Mouse (Mus musculus) retina, postnatal 7 days (tissue): ENCODE measurements around the gene Arl16.
A peak's percentile ranks its signal among the peaks of the same experiment; 100 is the strongest.
"Not testable (repeated sequence)": the region's sequence is repeated elsewhere in the genome, so short reads cannot be mapped to it uniquely, and the experiment has no call there.

Source experiments
- DNase-seq: peaks from one replicate; pipeline ENCODE4 v3.0.0-alpha.2; 2012; ENCODE audit warnings: low read depth, low spot score

Arl16 gene

DNA sequence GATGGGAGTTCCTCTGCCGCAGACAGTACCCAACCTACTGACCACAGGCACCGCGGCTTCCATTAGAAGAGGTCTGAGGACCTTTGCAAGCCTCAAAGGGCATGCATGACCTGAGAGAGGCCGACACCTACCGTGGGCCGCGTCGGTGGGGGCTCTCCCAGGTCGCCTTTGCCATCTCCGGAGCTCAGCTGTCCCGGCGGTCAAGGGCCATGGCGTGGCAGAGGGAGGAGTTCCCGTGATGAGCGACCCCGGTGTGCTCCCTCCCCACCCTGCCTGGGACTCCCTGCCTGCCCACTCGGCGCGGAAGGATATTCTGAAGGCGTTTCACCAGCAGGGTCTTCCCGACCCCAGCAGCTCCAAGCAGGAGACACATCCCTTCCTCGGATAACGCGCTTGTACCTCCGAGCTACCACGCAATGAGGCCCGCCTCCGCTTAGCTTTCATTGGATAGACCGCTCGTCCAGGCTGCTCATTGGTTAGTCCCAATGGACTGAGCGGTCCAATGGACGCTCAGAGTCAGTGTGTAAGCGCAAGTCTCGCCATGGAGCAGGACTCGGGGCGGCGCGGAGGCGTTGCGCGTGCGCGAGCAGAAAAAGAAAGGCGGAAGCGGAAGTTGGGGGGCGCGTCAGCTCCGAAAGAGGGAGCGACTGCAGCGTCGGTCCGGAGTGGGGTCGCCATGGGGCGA, at the start of gene Arl16:
Arl16 (minus strand) TSS at position 557 of the 685 bp plus-strand sequence.
- peak; percentile 97 for DNase-seq

DNA sequence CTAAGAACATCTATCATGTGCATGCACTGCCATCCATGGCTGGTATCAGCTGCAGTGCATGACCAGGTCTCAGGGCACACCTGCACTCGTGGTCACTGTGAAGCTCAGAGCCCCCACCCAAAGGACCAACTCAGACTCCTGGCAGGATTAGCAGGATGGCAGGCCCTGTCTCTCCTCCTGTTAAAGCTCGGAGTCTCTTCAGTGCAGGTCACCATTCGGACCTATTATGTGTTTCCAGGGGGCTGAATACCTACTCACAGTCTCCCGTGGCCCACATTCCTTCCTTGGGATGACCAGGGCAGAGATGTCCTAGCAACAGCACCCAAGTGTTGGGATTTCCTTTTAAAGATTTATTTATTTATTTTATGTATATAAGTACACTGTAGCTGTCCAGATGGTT, 49.7 kb upstream of the Arl16 start:
- DNase-seq, result no peak

DNA sequence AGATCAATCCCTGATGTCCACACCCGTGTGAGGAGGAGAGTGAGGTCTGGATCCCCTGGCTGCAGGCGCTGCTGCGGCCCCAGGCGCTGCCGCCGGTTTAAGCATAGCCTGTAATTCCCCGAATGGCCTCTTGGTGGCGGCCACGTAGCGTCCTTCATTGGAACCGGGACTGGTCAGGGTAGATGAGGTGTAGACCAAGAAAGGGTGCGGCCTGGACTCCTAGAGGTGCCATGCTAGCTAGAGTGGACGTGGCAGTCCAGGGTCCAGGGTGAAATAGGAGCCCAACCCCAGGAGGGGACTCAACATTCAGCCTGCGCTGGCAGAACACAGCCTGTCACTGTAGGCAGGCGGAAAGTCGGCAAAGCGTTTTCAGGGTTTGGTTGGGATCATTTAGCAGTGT, 48.2 kb upstream of the Arl16 start:
- peak; percentile 73 for DNase-seq

DNA sequence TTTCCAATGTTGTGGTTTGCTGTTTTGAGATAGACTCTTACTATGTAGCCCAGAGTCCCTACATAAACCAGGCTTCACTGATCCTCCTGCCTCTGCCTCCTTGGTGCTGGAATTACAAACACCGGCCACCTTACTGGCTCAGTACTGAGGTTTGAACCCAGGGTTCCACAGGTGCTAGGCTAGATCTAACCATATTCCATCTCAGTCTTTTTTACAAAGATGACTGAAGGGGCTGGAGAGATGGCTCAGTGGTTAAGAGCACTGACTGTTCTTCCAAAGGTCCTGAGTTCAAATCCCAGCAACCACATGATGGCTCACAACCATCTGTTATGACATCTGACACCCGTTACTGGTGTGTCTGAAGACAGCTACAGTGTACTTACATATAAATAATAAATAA, 46.9 kb upstream of the Arl16 start:
- not testable (repeated sequence) for DNase-seq

DNA sequence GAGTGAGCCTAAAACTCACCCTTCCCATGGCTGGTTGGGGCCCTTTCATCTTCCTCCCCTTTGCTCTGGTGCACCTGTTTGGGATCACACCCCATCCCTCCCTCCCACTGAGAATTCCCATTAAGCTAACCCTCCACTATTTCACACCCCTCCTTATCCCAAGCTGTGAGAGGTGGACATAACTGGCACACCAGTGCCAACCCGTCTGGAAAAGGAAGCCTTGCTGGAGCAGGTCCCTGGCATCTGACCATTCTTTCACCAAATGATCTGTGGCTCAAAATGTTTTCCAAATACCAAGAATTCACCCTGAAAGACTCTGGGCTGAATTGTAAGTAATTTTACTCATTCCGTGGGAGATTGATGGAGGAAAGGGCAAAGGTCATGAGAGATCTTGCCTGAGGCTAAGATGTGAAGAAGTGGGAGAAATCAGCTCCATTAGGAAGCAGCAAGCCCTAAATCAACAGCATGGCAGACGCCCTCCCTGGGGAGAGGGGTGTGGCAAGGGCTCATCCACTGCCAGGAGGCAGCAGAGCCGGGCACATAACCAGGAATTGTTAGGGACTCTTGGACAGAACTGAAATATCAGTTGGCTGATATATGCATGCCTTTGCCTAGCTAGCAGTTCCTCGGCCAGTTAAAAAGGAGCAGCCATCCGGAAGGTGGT, 45.5 kb upstream of the Arl16 start:
- no peak for DNase-seq

DNA sequence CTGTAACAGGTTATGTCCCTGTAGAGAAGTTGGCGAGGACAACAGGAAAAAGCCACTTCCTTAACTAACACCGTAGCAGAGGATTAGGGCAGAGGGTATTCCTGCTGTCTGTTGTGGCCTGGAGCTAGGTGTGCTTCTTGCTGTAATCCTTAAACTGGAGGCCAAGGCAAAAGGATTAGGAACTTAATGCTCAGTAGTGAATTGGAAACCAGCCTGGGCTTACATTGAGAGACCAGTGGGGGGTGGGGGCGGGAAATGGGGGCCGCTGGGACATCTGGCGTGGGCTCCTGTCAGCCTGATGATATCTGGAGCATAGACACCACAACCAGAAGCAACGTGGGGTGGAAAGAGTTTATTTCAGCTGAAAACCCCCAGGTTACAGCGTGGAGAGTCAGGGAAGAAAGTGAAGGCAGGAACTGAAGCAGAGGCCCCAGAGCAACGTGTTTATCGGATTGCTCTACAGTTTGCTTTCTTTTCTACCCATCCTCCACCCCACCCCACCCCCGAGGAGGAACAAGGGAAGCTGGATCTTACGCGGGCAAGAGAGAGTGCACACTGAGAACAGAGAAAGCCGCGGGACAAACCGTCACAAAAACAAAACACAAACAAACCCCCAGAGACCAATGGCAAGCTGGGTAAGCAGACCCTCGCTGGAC, 43.1 kb upstream of the Arl16 start:
- DNase-seq, result no peak

DNA sequence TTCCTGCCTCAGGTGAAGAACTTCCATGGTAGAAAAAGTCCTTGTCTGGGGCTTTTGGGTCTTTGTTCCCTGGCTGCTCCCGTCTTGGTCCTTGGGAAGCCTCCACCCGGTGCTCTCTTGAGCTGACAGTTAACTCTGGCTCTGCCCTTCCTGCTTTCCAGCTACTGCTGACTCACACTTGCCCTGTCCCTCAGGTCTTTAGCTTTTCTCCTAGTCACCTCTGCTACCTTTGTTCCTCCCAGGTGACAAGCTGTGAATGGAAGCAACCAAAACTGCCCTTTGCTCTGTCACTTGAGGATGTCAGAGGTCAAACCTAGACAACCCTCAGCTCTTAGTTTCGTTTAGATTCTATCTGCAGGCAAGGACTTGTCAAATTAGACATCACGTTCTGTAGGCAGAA, 42.5 kb upstream of the Arl16 start:
- no peak for DNase-seq

DNA sequence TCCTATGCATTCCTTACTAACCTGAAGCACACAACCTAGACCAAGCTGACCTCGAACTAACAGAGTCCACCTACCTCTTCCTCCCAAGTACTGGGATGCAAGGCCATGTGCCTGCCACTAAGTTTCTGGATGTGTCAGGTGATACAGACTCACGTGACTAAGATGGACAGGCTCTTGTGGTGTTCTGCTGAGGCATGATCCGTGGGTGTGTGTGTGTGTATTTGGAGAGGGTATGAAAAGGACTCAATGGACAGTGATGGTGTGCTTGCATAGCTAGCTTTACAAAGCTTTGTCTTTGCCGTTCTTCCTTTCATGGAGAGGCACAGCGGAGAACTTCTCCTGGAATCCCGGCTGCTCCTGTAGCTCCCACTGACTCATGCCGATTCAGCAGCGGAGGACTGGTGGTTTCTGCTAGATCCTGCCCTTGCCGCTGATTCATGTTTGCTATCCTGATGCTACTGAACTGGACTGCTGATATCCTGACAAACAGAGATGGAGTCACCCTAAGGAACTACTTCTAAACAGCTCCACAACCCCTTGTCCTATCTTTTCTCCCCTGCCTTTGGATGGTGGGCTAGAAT, 41.0 kb upstream of the Arl16 start:
- no peak for DNase-seq

DNA sequence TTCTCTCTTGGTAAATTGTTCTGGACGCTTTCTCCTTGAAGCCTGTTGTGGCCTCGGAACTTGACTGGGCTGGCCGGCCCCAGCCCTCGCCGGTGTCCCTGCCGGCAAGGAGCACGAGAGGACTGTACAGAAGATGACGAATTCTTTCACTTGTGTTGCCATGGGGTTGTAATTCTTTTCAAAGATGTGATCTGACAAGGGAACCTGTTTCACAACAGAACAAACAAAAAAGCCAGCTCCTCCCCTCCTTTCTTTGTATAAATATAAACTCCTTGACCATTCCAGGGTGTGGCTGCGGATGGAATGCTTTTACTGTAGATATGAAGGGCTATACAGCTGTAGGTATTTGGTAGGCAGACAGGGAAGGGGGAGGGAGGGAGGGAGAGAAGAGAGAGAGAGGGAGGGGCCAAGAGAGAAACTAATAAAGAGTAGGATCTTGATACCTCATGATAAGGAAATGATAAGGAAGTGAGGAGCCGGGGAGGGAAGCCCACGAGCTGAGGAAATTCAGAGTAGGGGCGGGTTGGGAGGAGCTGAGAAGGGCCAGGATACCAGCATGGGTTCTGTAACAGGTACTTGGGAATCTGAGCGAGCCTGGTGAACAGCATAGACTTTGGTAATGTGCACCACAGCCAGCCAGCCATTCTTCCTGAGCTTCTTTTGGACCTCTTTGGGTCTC, 40.3 kb upstream of the Arl16 start:
- DNase-seq, result no peak

DNA sequence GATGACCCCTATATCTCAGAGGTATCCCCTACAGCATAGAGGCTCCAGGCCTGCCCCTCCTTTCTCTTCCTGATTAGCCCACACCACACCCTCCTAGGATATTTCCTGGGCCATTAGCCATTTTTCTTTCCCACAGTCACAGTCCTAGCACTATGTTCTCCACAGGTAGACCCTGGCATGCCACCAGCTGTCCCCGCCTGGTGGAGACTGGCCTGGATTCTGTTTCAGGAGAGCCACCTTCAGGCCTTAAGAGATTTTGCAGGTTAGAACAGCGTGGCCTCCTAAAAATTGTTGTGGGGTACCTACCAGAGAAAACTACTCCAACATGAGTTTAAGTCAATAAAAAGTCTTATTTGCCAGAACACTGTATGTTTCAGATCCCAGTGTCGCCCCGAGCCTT, 39.5 kb upstream of the Arl16 start:
- no peak for DNase-seq

DNA sequence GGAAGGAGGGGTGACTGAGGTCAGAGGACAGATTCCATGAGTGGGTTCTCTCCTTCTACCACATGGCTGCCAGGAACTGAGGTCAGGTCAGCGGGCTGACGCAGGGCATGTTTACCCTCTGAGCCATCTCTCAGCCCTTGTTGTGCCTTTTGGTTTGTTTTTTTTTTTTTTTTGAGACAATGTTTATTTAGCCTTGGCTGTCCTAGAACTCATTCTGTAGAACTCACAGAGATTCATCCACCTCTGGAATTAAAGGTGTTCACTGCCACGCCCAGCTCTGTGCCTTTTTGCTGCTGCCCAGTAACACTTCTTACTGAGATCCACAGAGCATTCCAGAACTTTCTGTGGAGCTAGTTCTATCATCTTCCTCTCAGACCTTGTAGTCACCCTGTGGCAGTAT, 38.3 kb upstream of the Arl16 start:
- DNase-seq, result no peak

DNA sequence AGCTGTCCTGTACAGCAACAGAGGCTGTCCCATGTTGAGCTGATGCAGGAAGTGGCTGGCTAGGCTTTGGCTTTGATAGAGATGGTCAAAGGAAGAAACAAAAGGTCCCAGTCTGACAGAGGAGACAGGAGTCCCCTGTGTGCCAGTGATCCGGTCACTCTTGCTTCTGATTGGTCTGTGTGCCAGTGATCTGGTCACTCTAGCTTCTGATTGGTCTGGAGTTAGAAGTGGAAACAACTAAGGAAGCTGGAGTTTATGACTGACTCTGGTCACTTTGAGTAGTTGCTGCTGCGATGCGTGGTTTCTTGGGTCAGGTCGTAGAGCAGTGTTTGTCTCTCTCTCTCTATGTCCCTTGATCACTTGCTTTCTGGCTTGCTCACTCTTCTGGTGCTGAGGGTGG, 34.3 kb upstream of the Arl16 start:
- DNase-seq, result no peak

DNA sequence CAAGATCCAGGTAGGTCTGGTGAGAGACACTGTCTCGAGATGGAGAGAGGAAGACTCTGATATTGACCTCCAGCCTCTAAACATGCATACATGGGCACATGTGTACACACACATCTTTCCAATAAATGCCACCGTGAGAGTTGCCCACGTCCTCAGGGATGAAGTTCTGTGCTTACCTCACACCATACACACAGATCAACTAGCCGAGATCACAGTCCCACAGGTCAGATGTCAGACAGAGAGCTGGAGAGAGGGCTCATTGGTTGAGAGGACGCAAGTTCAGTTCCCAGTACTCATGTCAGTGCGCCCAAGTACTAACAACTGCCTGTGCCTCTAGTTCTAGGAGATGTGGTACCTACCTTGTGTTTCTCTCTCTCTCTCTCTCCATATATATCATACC, 33.6 kb upstream of the Arl16 start:
- DNase-seq, result no peak

DNA sequence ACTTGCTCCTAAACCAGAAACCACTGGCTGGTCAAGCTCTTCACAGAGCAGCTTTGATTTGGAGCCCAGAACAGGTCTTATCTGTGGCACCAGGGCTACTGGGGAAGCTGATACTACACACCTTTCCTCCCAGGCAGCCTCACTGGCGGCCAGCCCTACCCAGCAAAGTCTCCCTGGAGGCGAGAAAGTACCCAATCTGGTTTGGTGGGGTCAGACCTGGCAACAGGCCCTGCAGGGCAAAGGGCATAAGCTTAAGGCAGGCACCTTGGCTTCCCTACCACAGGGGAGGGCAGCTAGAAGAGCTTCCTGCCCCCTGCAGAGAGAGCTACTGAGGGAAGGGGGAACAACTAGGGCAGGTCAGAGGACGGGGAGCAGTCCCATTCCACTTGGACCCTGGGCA, 33.0 kb upstream of the Arl16 start:
- no peak for DNase-seq

DNA sequence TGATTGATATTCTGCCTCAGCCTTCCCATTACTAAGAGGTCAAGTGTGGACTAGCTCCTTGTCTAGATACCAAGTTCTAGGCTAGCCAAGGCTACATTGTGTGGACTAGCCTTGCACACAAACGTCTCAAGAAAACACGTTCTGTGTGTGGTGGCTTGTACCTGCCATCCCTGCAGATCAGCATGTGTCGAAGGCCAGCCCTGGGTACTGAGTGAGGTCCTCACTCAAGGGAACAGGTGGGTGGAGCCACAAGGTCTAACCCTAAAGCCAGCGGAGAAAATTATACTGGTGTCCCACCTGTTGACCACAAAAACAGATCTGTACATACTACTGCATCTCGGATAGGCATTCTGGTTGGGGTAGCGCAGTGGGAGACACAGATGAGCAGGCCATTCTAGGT, 32.5 kb upstream of the Arl16 start:
- DNase-seq, result no peak

DNA sequence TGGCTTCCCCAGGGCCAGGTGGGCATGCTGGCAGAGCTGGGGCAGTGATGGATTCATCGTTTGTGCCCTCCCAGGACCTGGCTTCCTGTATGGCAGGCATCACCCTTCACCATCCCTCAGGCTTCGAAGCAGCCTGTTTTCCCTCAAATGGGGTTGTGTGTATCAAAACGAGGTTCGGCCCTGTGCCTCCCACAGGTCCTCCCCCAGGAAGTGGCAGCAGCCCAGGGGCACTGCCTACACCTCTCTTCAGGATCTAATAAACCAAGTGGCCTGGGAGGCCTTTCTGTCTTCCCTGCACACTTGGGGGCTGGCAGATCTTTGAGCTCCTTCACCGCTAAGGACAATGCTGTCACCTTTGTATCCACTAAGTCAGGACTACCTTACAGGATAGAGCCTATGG, 31.5 kb upstream of the Arl16 start:
- no peak for DNase-seq

DNA sequence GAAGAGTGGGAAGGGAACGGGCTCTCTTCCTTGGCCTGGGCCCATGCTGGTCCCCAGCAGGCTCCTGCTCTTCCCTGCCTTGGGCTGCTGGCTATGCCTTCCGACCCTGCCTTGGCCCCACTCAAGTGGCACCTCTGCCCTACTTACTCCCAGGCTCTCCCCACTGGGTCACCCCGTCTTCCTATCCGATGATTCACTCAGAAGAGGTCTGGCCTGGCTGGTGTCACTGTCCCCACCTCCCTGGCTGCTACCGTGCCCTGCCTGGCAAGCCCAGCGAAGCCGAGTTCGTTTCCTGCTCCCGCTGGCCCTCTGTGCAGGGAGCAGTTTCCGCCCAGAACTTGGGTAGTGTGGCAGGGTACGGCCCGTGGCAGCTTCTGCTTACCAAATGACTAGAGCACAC, 30.8 kb upstream of the Arl16 start:
- DNase-seq, result no peak

DNA sequence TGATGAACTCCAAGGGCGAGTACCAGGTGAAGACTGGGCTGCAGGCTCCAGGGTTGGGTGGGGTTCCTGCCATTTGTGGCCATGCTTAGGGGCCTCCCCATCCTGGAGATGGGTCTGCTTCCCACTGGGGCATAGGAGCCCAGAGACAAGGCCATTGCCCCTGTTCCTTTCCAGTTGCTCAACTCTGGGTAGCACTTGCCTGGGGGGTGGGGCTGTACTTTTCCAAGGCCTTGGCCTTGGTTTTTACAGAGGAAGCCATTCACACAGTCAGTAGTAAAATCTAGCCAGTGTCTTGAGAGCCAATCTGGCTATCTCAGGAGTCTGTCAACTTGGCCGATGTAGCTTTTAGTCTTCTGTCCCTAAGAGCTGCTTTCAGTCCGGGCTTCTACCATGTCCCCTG, 30.0 kb upstream of the Arl16 start:
- DNase-seq, result no peak

DNA sequence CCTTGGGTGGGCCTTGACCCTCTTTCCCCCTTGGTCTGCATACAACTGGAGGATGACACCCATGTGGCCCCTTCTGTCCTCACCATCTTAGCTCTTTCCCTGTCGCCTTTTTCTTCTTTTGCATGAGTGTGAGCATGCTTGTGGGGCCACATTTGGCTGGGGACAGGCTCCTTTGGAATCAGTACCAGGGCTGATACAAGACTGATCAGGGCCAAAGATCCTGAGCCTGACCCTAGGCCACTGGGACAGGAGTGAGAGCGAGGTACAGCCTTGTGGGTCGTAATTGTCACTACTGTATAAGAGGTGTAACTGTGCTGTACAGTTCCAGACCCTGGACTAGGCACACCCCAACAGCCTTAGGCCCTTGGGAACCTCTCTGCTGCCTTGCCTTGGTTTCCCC, 26.5 kb upstream of the Arl16 start:
- no peak for DNase-seq

DNA sequence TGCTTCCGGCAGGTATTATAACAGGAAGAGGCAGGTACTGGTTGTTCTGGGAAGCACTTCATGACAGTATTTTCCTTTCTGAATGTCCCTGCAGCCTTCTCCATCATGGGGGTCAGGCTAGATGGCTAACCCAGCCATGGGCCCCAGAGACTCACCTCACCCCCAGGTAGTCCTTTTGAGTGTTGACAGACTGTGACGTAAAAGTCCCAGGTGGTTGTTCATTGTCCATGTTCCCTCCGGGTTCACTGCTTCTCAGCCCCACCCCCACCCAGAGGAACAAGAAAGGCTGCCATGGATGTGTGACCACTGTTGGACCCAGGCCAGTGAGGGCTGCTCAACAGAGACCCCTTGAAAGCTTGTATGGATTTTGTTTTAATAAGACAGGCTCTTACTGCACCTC, 25.9 kb upstream of the Arl16 start:
- DNase-seq, result no peak

DNA sequence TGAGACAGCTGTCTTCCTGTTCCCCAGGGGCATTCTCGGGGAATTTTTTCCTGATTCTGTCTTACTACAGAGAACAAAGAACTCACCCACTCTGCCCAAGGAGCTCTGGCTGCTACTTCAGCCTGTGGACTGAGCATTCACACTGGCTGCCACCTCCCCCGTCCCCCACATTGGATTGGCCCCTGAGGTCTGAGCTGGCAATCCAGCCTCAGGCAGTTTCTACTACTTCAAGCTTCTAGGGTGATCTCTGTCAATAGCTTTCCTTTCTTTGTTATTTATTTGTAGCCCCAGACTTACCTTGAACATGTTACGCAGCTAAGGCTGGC, 25.4 kb upstream of the Arl16 start:
- DNase-seq, result no peak
